Mouse (Mus musculus) kidney, adult 18-20 months (tissue): ENCODE measurements at regions not wholly inside any gene's neighbourhood (a gene's known extent, or its start where the extent isn't known, plus 50 kb on each side); places are given as distances from the start of the nearest gene placed in this dataset.

Experiments
- DNase-seq: peaks from one replicate; pipeline ENCODE4 v3.0.0; 2021

- DNase-seq = no peak
Observed at GRCm38 (mm10) chr12:106618684-106619083, 608.7 kb downstream of the Vrk1 start.

DNA sequence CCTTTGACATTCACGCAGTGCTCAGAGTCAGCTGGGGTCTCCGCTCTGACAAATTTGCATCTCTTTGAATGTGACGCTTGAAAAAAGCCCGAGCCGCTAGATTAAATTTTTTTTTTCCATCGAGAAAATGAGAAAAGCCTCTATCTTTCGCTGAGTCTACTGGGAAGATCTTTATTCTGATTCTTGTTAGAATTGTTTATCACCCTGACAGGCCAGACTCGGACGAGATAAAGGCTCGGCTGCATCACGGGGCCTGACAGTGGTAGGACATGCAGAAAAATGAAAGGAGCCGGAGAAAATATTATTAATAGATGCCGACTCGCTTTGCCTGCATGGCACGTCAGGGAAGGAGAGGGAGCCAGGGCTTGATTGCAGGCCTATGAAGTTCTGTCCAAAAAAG, 616.8 kb downstream of the Vrk1 start:
- DNase-seq = no peak

DNA sequence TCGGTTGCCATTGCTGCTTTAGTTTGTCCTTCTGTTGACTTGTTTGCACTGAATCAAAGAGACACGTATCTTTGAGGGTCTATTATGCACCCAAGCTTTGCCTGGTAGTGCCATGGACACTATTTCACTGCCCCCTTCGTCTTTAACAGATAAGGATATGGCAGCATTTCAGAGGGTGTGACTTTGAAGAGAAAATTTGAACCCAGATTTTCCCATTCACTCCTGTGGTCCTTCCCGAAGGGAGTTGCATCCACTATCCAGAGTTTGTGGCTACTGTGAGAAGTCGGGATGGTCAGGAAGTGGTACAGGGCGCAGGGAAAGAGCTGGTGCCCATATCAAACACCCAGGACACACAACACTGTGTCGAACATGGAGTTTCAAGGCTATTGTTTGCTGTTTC, 622.5 kb downstream of the Vrk1 start:
- no peak for DNase-seq

DNA sequence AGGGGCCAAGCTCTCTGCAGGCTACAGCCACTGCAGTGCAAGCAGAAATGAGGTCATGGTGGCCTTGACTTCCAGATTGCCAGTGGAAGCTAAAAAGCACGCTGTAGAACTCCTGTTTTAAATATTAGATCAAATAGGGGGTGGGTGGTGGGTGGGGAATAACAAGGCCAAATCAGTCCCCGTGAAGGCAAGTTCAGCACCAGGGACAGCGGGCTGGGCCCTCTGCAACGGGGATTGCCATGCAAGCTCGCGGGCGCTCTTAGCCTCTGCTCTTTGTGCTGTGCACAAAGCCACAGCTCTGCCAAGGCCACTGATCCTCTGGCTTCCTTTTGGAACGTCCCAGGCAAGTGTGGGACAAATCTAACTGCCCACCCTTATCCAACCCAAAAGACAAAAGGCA, 623.1 kb downstream of the Vrk1 start:
- DNase-seq = no peak

- DNase-seq = no peak
Observed at GRCm38 (mm10) chr12:106658317-106658716, 648.3 kb downstream of the Vrk1 start.

DNA sequence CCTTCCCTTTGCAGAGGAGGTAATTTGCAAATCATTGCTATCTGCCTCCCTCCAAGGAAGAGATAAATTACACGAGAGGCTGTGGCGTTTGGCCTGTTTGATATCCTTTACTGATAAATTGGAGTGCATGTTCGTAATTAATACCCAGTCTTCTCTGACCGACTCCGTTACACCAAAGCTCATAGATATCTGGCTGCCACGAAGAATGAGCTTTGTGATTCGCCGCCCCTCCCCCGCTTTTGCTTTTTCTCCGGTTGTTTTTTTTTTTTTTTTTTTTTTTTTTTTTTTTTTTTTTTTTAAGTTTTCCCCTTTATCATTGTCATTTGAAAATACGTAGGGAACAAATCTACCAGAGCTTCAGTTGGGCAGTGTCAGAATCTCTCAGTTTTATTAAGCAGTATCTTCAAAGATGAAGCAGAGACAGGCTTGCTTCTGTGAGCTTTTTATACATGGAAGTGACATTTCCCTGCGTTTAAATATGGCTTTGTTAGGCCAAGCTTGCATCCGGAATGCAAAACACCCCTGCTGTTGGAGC, 663.3 kb downstream of the Vrk1 start:
- DNase-seq = no peak

DNA sequence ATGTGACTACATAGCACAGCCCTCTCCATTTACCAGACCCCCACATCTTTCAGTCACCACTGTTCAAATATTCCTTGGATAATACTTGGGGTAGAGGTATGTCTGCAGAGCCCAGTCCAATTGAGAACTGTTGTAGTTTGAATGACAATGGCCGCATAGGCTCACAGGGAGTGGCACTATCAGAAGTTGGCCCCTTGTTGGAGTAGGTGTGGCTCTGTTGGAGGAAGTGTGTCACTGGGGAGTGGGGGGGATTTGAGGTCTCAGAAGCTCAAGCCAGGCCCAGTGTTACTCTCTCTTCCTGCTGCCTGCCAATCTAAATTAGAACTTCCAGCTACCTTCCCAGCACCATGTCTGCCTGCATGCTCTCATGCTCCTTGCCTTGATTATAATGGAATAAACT, 664.7 kb downstream of the Vrk1 start:
- DNase-seq = no peak

DNA sequence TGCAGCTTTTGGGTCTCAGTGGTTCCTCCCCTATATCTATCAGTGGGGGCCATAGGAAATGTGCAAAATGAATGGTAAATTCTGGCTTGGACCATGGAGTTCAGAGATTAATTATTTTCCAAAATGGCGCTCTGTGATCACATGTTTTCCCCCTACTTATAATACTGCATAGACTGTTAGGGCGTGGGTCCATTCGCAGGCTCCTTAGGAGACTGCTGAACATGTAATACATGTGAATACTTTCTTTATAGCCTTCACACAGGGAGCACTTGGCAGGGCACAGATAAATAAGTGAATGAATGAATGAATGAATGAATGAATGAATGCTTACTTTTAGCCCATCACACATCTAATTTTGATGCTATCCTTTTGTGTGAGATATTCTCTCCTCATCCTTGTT, 666.1 kb downstream of the Vrk1 start:
- DNase-seq = no peak

GRCm38 (mm10) chr12:106676566-106676965, 666.5 kb downstream of the Vrk1 start:
- DNase-seq = no peak

DNA sequence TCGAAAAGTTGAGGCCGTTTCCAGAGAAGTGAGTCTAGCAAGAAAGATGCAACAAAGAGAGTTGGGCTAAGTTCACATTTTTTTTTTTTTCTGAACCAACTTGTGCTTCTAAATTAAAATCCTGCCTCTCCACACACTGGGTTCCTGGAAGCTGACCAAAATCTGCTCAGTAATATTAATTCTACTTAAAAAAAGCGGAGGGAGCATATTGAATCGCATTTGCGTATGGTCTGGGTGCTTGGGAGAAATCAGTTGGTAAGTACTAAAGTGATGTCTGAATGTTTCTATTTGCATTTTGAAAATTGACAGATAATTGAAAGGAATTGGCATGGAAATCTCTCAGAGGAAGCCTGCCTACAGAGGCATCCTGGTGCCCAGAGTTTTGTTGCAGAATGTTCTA, 676.0 kb downstream of the Vrk1 start:
- no peak for DNase-seq

DNA sequence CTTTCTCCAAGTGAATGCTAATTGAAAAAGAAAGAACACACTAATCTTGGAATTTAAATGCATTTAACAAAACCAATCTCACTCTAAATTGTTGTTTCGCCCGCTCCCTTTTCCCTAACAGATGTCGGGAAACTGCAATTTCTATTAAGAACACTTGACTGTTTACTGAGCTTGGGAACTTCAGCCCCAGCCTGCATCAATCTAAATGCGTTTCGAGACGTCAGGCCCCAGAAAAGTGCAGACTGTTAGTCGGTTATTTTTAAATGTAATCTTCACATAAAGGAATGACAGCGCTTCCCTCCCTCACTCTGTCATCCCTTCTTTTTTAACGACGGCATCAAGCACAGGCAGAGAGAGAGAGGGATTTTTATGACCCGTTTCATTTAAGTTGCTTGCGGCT, 677.7 kb downstream of the Vrk1 start:
- no peak for DNase-seq

DNA sequence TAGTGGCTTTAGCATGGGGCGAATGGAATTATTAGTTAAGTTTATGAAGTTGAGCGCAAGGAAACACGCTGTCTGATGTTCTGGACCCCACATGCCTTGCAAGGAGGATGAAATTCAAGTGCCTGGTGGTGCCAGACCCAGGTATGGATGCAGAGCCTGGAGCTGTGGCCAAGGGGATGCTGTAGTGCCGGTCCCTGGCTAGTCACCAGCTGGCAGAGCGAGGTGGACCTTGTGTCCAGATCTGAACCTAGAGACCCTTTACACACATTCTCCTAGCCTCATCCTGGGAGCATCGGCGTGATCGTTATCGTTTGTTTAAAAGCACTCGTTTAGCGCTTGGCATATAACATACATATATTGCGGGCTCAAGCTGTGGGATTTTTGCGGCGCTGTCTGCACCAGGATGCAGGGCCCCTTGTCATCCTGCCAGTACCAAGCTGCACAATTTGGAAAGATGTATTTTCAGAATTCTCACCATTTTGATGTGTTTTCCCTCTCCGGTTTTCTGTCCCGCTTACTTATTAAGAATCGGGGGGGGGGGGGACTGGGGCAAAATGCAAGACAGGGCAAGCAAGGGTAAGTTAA, 678.2 kb downstream of the Vrk1 start:
- DNase-seq = no peak

DNA sequence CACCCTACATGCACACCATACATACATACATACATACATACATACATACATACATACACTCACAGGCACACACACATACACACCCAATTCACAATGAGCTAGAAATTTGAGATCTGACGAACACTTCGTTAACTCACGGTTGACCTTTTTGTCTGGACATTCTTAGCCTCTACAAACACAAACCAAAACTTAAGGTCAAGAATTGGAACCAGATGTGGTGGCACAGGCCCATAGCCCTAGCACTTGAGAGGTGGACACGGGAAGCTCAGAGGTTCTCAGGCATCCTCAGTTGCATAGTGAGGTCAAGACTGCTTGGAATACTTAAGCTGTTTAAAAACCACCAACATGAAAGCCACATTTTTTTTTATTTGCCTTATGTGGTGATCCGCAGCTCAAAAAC, 692.9 kb downstream of the Vrk1 start:
- no peak for DNase-seq

DNA sequence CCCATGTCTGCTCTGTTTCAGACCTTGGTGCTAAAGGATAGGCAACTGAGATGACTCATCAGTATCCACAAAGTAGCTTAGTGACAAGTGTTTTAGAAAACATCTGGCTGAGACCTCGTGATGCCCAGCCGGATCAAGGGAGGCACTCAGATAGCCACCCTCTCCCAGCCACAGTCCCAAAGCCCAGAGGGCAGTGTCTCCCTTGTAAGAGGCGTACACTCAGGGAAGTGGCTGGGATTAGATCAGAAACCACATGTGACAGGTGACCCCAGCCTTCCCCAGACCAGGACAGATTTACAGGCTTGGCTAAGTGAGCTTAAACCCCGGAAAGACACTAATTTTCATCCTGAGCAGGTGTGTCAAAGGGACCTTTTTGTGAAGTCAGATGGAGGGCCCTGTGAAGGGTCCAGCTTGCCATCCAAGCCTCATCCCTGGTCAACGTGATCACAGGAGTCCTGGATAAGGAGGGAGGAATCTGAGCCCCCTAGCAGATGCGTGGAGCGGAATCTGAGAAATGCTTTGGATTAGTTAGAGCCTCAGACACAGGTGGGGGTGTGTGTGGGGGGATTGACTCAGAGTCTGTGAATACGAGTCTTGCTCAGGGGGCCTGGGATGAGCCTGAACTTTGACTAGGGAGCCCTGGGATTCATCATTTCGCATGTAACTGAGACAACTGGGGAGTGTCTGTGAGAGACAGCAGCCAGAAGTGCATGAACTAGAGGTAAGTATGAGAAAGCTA, 711.4 kb downstream of the Vrk1 start:
- no peak for DNase-seq

DNA sequence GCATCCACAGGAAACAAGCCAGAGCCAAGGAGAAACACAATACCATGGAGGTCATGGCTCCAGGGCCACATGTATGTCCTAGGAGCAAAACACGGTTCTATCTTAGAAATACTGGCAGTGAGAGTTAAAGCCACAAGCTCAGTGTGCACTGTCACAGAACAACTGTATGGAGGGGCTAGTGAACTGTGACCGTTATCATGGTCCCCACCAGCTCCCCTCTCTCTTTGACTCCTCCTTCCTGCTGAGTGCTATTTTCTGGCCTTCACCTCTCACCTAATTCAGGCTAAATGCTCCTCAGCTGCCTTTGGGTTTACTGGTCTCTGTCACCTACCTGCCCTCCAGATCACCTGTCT, 712.0 kb downstream of the Vrk1 start:
- no peak for DNase-seq

- DNase-seq = no peak
Observed at GRCm38 (mm10) chr12:106722761-106723160, 712.7 kb downstream of the Vrk1 start.

DNA sequence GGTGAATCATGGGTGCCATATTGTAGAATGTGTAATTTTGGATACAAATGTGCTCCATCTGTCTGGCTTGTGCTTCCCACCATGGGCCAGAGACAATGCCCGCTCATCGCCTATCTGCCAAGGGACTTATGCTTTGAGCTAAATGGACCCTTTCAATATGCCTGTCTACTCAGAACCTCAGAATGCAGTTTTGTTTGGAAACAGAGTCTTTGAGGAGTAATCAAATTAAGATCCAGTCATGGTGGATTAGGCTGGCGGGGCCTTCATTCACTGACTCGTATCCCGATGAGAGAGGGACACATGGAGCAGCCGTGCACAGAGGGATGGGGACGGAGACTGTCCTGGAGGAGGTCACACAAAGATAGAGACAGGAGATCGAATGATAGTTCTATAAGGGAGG, 716.9 kb downstream of the Vrk1 start:
- no peak for DNase-seq

GRCm38 (mm10) chr12:106727486-106727885, 717.5 kb downstream of the Vrk1 start:
- DNase-seq = no peak

DNA sequence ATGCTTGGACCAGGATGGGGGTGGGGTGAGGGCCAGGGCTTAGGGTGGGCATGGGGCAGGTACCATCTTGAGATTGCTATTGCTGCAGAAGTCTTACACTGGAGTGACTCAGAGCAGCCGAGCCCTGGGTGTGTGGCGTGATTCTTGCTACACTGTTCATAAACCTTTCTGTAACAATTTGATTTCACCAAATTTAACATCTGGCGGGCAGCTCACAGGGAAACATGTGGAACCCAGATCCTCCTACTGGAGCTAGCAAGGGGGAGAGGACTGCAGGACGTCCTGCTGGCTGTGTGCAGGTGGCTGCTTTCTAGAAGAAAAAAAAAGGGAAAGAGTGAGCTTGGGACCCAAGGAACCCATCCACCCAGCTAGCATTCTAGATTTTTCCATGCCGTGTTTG, 719.7 kb downstream of the Vrk1 start:
- DNase-seq = no peak

DNA sequence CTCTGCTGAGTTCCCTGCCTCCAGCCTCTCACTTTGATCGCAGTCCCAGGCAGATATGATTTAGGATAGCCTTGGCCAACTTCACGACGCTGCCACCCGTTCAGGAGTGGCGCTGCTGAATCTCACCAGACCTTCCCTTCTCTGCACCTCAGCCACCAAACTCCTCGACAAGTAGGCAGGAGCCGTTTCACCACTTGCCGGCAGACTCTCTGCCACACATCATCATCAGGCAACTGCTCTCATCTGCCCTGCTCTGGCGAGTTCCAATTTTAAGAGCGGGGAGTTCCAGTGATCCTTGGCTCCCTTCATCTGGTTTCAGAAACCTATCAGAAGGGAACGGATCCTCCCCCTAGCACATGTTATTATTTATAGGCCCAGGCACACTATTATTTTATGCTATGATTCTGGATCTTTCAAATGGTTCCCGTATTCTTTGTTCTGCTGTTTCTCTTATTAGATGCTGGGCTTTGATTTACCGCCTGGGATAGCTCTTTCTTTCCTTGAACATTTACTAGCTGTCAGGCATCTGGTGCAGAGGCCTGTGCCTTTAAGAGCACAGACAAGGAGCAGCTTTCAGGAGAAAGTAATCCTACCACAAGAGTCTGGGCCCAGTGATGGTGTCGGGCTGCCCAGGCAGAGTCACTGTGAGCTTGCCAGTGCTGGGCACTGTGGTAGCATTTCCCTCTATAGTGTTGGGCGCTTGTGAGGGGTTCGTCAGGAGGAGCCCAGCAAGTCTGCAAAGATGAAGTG, 722.3 kb downstream of the Vrk1 start:
- DNase-seq = no peak

DNA sequence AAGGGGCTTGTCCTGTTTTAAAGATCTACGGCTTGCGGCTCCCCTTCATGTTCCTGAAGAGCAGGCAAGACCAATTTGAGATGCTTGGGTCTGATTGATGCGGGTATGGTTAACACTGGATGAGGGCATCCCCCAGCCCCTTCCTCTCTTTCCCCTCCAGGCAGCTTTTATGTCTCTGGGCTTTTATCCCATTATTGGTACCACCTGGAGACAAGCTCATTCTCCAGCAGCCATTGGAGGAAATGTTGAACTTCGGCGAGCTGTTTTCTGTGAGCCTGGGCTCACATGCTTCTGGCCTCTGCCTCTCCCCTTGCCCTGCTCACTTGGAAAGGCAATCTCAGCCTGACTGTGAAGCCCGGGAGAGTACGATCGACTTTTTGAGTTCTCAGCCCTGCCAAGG, 738.7 kb downstream of the Vrk1 start:
- DNase-seq = no peak

- no peak for DNase-seq
Observed at GRCm38 (mm10) chr12:106763552-106763951, 724.9 kb upstream of the 3110018I06Rik start.

DNA sequence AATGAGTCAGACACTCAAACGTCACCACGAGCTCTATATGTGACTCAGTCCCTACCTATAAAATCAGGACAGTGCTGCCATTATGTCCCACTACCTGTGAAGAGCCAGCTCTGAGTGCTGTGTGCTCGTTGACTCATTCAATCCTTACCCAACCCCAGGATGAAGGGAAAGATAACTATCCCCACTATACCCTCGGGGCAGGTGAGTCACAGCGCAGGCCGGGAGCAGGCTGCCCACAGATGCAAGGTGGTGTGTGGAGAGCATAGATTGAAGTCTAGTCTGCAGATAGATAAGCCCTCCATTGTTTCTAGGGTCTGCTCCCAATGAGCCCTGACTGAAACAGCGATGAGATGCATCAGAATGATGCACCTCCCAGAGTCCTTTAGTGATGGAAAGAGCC, 723.9 kb upstream of the 3110018I06Rik start:
- no peak for DNase-seq

- DNase-seq = no peak
Observed at GRCm38 (mm10) chr12:106773536-106773935, 714.9 kb upstream of the 3110018I06Rik start.
